Mouse (Mus musculus) lung, postnatal 25 days (tissue): ENCODE data around the gene Rbmx.

Source experiments
- DNase-seq: peaks from one replicate; pipeline ENCODE4 v3.0.0; 2022; ENCODE audit warnings: low spot score

The Rbmx gene

GRCm38 (mm10) chrX:57392367-57393246, at the start of gene Rbmx:
Gene Rbmx, minus strand, starts transcription at chrX:57393036.
- peak; percentile 93 for DNase-seq

- no peak for DNase-seq
These were observed 41.1 kb upstream of the Rbmx start for GRCm38 (mm10) chrX:57433897-57434296.

DNA sequence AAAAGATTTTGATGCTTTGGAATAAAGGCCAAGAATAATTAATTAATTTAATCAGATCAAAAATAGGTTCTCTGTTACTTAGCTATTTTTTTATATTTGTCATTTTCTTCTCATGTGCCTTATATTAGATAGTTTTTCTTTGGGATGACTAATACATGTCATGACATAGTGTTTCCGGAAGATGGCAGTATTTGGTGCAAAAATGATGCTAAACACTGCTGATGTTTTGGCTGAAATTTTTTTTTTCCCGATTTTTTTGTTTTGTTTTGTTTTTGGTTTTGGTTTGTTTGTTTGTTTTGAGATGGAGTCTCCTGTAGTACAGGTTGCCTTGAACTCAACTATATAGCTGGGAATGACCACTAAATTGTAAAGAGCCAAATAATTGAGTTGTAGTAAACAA, 38.8 kb upstream of the Rbmx start:
- peak; percentile 2 for DNase-seq

DNA sequence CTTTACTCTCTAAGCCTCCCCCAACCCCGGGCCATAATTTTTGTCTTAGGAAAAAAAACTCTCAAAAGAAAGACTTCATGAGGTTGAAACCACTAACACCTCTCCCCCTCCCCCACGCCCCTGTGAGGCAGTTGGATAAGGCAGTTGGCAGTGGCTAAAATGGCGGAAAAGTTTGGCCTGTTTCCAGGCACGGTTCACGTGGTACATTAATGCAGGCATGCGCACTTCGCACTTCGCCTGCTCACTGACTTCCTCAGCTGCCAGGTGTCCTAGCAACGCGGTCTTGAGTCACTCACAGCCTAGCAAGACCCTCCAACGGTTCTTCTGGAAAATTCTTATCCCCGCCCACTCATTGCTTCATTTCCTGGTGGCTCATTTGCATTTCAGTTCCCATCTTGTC, 15.9 kb upstream of the Rbmx start, which contains the start of gene Gm364:
Gene Gm364 (plus strand): TSS at position 386 of the 400 bp plus-strand sequence.
- no peak for DNase-seq

GRCm38 (mm10) chrX:57403651-57404050, 10.8 kb upstream of the Rbmx start:
- no peak for DNase-seq

DNA sequence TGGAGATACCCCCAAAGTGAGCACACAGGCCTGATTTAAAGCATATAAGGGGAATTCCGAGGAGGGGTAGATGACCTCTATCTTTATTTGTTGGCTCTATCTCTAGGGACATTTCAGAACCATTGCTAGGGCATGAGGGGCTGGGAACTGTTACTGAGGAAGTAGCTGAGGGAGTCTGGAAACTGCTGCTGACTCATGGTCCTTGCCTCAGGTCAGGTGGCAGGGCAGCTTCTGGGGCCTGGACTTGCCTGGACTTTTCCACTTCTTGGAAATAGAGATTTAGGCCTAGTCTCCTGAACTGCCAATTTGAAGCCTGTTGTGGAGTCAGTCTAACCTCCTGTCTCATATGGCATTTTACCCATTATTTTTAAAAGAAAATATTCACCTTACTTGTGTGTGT, 8.6 kb upstream of the Rbmx start:
- no peak for DNase-seq

DNA sequence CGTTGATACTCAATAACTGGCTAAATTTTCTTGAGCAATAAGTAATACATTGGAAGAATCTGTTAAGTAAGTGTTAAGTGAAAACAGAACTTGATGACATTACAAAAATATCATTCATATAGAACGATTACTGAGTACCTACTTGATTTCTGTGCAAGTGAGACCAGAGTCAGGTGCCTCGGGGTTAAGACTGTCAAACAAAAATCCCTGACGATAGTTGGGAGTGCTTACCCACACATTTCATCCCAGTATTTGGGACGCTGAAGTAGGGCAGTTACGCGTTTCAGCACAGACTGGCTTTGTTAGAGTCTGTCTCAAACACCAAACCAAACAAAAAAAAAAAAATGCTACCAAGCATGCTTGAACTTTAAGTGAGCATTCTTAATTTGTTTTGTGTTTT, 576 bp upstream of the Rbmx start:
- DNase-seq, result no peak

GRCm38 (mm10) chrX:57380915-57381314, 11.9 kb downstream of the Rbmx start:
- DNase-seq, result no peak

DNA sequence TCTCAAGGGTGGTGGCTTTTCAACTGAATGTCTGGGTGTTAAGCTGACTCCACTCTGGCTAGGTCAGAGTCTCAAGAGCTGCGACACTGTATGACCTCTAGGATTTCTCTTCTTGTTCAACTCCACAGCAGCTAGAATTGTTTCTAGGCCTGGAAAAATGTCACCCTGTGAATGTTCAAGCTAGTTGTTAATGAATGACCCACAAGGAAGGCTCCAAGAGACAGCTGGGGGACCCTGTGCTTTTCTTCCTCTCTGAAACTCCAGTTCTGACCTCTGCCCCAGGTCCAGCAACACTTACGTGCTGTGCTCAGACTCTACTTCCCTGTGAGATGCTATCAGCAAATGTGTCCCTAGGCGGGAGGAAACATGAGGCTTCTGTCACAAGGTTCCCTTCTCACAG, 14.3 kb downstream of the Rbmx start:
- no peak for DNase-seq

DNA sequence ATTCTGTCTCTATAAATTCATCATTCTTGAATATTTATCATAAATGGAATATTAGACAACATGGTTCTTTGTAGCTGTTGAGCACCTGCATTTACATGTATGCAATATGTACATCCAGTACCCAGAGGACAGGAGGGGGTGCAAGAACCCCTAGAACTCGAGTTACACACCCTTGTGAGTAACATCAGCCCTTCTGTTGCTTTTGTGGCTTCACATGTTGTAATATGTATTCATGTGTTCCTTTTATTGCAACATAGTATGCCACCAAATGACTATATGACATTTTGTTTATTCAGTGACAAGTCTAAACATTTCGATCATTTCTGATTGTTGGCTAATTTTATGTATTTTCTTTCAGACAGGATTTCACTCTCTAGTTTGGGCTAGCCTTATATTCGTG, 15.7 kb downstream of the Rbmx start:
- DNase-seq, result no peak

- DNase-seq, result no peak
These were observed 18.8 kb downstream of the Rbmx start for GRCm38 (mm10) chrX:57374029-57374428.

GRCm38 (mm10) chrX:57373543-57373942, 19.3 kb downstream of the Rbmx start:
- DNase-seq, result no peak

GRCm38 (mm10) chrX:57372965-57373364, 19.9 kb downstream of the Rbmx start:
- peak; percentile 45 for DNase-seq

GRCm38 (mm10) chrX:57364891-57365569, 27.8 kb downstream of the Rbmx start:
- DNase-seq, result no peak

GRCm38 (mm10) chrX:57359316-57359715, 33.5 kb downstream of the Rbmx start:
- DNase-seq, result no peak

GRCm38 (mm10) chrX:57339220-57339619, 53.6 kb downstream of the Rbmx start:
- no peak for DNase-seq

GRCm38 (mm10) chrX:57338371-57339211, 54.2 kb downstream of the Rbmx start, which contains the start of gene Arhgef6:
Gene Arhgef6, minus strand, starts transcription at chrX:57338729.
- DNase-seq, result no peak

GRCm38 (mm10) chrX:57337582-57337981, 55.3 kb downstream of the Rbmx start:
- DNase-seq, result no peak

DNA sequence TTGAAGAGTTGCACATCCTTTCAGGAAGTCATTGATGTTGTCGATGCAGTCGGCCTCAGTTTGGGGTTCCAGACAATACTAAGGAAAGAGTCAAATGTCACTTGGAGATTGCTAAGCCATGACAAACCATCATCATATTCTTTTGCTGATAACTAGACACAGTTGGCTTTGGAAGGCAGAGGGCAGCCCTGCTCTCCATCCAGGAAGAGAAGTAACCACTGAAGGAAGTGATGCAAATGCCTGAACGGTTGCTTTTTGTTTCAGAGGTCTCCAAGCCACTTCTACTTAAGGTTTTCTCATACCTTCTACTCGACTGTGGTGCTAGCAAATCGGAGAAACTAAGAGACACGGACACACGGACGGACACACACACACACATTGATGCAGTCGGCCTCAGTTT, 55.9 kb downstream of the Rbmx start:
- DNase-seq, result no peak

- DNase-seq, result no peak
These were observed 57.5 kb downstream of the Rbmx start for GRCm38 (mm10) chrX:57335313-57335712.
